Mouse (Mus musculus) retina, postnatal 7 days (tissue): ENCODE measurements around the gene Kitl.

ENCODE experiments used
- DNase-seq: peaks from one replicate; pipeline ENCODE4 v3.0.0-alpha.2; 2012; ENCODE audit warnings: low read depth, low spot score

Kitl gene

GRCm38 (mm10) chr10:100015370-100016325 lies at the start of gene Kitl:
Gene Kitl, plus strand, starts transcription at chr10:100015630.
- peak; percentile 24 for DNase-seq

GRCm38 (mm10) chr10:99972866-99973265 lies 42.6 kb upstream of the Kitl start:
- DNase-seq, result no peak

GRCm38 (mm10) chr10:99980096-99980495 lies 35.3 kb upstream of the Kitl start:
- DNase-seq, result no peak

- no peak for DNase-seq
Measured at GRCm38 (mm10) chr10:99980916-99981315, 34.5 kb upstream of the Kitl start.

- no peak for DNase-seq
Measured at GRCm38 (mm10) chr10:99981887-99982286, 33.5 kb upstream of the Kitl start.

GRCm38 (mm10) chr10:99986745-99987144 lies 28.7 kb upstream of the Kitl start:
- no peak for DNase-seq

DNA sequence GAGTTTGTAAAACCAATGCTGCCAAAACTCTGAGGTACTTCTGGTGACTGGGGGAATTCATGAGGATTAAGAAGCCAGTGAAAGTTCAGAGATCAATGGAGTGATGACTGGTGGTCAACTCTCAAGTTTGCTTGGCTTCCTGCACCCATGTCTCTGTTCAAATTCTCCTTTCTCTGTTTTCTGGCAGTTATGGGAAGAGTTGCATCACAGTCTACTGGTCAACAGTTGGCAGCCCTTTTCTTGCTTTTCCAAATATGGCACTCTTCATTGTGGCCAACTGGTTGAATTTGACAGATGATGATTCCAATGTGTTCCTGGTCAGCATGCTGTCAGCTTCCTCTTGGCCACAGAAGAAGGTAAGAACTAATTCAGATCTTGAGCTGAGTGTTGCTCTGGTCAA lies 25.7 kb upstream of the Kitl start:
- no peak for DNase-seq

DNA sequence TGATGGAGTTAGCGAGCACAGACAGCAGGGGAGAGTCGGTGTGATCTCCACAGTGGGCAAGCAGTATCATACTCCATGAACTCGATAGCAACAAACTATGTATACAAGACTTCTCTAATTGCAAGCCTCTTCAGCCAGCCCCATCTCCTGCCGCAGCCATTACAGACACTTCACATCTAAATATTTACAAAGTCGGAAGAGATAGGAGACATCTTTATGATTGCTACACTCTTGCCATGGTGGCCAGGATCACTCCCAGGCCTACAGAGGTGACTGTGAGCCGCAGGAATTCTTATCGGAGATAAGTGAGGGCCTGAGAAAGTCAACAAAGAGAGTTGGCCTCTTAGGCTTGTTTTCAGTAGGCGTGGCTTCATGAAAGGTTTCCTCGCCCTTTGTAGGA lies 23.3 kb upstream of the Kitl start:
- no peak for DNase-seq

- DNase-seq, result no peak
Measured at GRCm38 (mm10) chr10:100001452-100001851, 14.0 kb upstream of the Kitl start.

DNA sequence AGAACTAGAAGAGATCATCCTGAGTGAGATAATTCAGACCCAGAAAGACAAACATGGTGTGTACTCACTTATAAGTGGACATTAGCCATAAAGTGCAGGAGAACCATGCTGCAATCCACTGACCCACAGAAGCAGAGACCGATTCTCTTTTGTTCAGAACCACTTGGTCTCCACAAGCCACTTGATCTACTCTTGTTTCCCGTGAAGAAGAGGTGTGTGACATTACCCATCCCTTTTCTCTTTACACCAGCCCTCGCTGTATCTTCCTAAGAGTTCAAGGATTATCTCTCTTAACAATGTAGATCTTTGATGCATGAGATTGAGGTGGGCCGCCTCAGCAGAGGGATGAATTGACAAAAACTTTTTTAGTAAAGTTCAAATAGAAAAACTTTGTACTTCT lies 11.6 kb upstream of the Kitl start:
- DNase-seq, result no peak

DNA sequence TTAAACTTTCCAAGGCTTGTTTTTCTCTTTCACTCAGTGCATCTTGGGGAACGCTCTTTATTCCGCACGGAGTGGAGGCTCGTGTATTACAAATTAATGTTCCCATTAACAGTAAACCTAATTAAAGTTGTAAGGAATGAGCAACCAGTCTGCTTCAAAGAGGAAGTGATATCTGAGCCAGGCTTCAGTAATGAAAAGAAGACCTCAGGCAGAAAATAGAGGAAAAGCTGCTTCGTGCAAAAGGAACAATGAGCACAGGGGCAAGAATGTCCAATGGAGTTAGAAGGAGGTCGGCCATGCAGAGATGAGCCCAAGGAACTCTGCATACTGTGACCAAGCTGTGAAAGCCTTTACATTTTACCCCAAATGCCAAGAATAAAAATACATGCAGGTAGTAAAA lies 5.7 kb upstream of the Kitl start:
- no peak for DNase-seq

DNA sequence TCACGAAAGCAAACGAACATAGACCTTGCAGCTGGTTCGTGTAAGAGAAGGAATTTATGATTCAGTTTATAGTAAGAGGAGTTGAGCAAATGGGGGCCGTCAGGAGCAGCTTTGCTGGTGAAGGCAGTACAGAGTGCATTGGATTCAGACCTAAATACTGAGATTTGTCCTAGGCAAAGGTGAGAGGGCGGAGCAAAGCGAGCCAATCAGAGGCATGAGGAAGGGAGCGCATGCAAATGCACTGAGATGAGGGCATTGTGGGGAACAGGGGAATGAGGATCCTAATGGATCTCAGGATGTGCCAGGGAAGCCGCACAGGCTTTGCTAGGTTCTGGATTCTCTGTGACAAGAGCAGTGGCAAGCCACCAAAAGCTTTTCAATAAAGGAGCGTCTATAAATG lies 5.1 kb upstream of the Kitl start:
- no peak for DNase-seq

DNA sequence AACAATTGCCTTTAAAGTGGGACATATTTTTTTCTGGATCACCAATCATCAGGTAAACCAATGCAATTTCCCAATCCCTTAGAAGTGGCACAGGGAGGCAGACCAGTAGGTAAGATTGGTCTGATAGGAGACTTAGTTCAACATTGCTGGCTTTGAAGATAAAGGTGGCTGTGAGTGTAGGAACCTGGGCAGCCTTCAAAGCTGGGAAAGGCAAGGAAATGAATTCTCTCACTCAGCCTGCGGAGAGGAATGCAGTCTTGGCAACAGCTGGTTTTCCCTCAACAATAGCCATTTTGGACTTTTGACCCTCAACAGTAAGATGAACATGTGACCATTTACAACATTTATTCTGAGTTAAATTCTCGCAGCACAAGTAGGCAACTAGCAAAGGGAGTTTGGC lies 1.3 kb upstream of the Kitl start:
- DNase-seq, result no peak

- DNase-seq, result peak; percentile 17
Measured at GRCm38 (mm10) chr10:100016326-100016709, 888 bp downstream of the Kitl start.

DNA sequence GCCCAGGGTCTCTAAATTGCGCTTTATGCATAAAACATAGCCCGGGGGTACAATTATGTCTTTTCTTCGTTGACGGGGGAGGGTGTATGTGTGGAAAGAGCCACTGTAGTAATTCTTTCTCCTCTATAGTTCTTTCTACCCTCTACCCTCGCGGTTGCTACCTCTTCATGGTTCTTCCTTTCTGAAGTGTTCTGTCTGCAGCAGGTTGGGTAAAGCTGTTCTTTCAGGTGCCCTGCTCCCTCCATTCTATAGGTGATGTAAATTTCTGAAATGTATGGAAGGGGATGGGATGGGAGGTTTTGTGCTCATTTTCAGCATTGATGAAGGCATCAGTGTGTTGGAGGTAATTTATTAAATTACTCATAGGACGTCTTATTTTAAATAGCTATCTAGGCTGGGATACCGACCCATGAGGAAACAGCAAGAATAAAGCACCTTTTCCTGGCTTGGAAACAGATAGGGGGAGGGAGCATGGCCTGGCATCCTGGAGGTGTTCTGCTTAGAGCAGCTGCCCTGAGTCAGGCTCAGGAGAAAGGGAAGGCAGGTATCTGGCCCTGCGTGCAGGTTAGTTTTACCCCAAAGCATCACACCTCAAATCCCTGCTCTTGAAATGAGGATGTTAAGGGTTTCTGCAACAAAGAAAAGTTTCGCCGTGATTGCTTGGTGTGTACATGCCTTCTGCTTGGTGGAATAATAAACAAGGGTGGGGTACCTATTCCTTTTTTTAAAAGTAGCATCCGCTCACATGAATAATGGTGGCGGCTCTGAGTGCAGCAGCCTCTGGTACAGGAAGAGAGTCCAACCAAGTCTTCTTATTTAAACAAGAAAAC lies 1.7 kb downstream of the Kitl start:
- DNase-seq, result no peak

DNA sequence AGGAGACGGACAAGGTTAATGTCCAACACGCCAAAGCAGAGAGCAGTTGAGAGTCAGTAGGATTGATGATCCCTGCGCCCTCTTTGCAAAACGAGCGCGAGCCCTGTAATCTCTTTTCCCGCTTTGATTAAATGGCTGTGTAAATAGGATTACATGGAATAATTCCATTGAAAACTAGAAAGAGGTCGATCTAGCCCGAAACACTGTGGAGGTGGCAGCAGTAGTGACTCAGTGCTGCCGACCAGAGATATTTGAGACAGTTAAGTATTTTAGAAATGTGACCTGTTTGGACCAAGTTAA lies 2.3 kb downstream of the Kitl start:
- peak; percentile 28 for DNase-seq

- DNase-seq, result no peak
Measured at GRCm38 (mm10) chr10:100018493-100018892, 3.1 kb downstream of the Kitl start.

DNA sequence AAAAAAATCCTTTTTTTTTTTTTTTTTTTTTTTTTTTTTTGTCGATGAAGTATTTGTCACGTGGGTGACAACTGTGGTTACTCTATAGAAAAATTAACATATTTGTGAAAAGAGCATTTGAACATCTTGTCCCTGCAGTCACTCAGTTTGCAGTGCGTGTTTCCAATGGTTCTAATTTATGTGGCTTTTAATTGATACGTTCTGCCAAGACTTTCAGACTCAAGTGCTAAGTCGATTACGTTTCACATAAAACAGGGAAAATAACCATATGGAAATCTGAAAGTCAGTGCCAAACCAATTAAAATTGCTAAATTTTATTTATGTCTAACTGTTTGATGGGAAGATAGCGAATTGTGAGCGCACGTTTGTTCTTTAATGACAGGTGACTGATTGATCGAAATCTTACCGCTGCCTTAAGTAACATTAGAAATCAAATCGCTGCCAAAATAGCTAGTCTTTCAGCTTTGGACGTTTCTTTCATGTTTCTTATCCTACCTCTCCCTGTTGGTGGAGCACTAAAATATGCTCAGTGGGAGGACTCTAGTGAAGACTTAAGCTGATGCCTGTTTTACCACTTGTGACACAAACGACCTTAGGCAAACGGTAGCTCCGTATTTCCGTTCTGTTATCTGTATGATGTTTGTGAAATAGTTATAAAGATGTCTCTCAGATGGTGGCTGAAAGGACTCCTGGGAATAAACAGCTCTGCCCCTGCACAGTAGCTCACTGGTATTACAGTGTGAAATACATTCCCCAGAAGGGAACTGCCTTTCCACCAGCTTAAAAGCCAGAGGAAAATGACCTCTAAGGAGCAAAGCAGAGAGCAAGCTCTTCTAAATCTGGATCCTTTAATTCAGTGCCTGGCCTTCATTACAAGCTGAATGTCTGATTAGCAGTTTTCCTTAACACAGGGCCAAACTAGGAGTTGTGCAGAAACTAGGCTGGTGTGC lies 4.1 kb downstream of the Kitl start:
- no peak for DNase-seq

- no peak for DNase-seq
Measured at GRCm38 (mm10) chr10:100022090-100022834, 6.8 kb downstream of the Kitl start.

GRCm38 (mm10) chr10:100022835-100023093 lies 7.3 kb downstream of the Kitl start:
- no peak for DNase-seq

DNA sequence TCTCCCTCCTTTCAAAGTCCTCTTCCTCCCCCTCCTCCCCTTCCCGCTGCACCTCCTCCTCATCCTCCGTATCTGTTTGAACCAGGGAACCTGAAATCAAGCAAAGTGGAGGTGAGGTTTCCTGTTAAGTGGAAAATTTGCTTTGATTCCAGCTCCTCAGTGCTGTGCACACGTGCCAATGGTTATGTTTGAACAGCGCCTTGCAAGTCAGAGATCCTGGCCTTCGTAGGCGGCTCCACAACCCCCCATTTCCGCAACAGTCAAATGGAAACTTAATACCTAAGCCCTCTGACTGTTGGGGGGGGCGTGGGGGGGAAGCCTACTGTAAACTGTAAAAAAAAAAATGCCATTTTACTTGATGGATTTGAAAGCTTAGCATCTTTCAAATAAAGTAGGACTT lies 10.2 kb downstream of the Kitl start:
- DNase-seq, result no peak
